ENCODE assay signal across 15 mouse cellular contexts in genomic region chr9:21737188-21737587, GRCm38 (mm10). TPM values are rescaled to one million over a fixed set of nuclear protein-coding genes. Genes with fewer than 3 reads are reported as not detected.
DNase-seq lines count a peak whose midpoint lies in the region; ATAC-seq and TF ChIP-seq lines count a peak whose summit lies in the region.
"Had no signal": no experiment of that assay in that cellular context is flagged by ENCODE, and none has a peak within 500 bp of the region (broad histone marks: within the 10 kb centered on the region; RNA-seq: fewer than 3 reads in every experiment).

No protein-coding gene starts in this region.

- H3ac ChIP-seq in myocyte (ENCODE audit: control insufficient read depth, insufficient read length): no peak overlapping the region

- 0 out of 2 replicates have a peak overlapping the region, but pooled peaks have one; percentile 62 for H3K27ac ChIP-seq in layer of hippocampus, adult 2 months
- H3K27ac ChIP-seq: limb, embryonic 10.5 days; neural tube, embryonic 12.5 days had no signal

- peak; percentile 26 for TF ChIP-seq POLR2A in myocyte (IDR thresholded peaks at IDR 0.05; ENCODE audit: insufficient read length, low read depth)

- DNase-seq in cerebellum, adult 9-11 months: peak; percentile 26
- no peak for DNase-seq in cerebellum, adult 18-20 months
- no peak for DNase-seq in layer of hippocampus, adult 2 months (ENCODE audit: low spot score in 2 of 2)
- no peak for DNase-seq in layer of hippocampus, postnatal 10 days (ENCODE audit: low spot score in 2 of 2)
- no peak for DNase-seq in embryo, embryonic 9.5 days (ENCODE audit: extremely low spot score)
- DNase-seq: adrenal gland, adult 8-10 months; cerebellum, adult 11-12 months; gastrocnemius, postnatal 25 days; lung, adult 2 months; thymus, adult 2 months had no signal

- H3K9me3 ChIP-seq in megakaryocyte, embryonic 14.5 days: no peaks in the 10 kb centered on the region
- H3K9me3 ChIP-seq: limb, embryonic 10.5 days; neural tube, embryonic 12.5 days had no signal

- H3K4me3 ChIP-seq in layer of hippocampus, adult 2 months: no peak overlapping the region
- H3K4me3 ChIP-seq in megakaryocyte, embryonic 14.5 days (replicated peaks): peak overlapping the region; percentile 5
- no peak overlapping the region for H3K4me3 ChIP-seq in myocyte
- H3K4me3 ChIP-seq: limb, embryonic 10.5 days; neural tube, embryonic 12.5 days had no signal

- peaks cover 13% of the 10 kb centered on the region for H3K79me2 ChIP-seq in myocyte (ENCODE audit: control insufficient read depth, insufficient read depth)

- H3K4me2 ChIP-seq in myocyte (ENCODE audit: low read depth): no peak overlapping the region
- H3K4me2 ChIP-seq: neural tube, embryonic 12.5 days had no signal

- no peak for TF ChIP-seq CTCF in layer of hippocampus, adult 2 months (conservative IDR thresholded peaks at IDR 0.05)

- peaks cover 31% of the 10 kb centered on the region for H3K4me1 ChIP-seq in megakaryocyte, embryonic 14.5 days
- H3K4me1 ChIP-seq: limb, embryonic 10.5 days; neural tube, embryonic 12.5 days had no signal

- H3K36me3 ChIP-seq in megakaryocyte, embryonic 14.5 days (replicated peaks; ENCODE audit: low read length): peaks cover 97% of the 10 kb centered on the region
- H3K36me3 ChIP-seq in myocyte (ENCODE audit: control insufficient read depth, insufficient read depth): peaks cover 68% of the 10 kb centered on the region

- ATAC-seq in megakaryocyte, adult 5-6 weeks (ENCODE audit: poor library complexity, severe bottlenecking): no peak

- H3K27me3 ChIP-seq in megakaryocyte, embryonic 14.5 days (replicated peaks): no peaks in the 10 kb centered on the region
- H3K27me3 ChIP-seq in myocyte (ENCODE audit: control insufficient read depth, insufficient read depth, insufficient read length): no peaks in the 10 kb centered on the region
- H3K27me3 ChIP-seq: neural tube, embryonic 12.5 days had no signal

TF ChIP-seq in myocyte, 11 proteins besides CTCF, POLR2A, EP300 and RAD21:
- TF ChIP-seq POLR2AphosphoS2 (IDR thresholded peaks at IDR 0.05; ENCODE audit: insufficient read length, low read depth) (no peak), SRF (IDR thresholded peaks at IDR 0.05; ENCODE audit: control insufficient read depth, insufficient read length, low read depth) (no peak)

RNA-seq across cellular contexts. Expression of gene Ldlr, which starts 13.9 kb away (rescaled TPM):
- total RNA-seq in layer of hippocampus, adult 2 months (2021): 10 to 100 TPM; 12.0 to 16.2 TPM
- total RNA-seq in layer of hippocampus, postnatal 10 days (2021): 10 to 100 TPM; 17.2 to 21.3 TPM
- 26.9 and 39.5 TPM in 2 replicates for polyA plus RNA-seq in megakaryocyte, embryonic 14.5 days (2012; ENCODE audit: insufficient read depth, low replicate concordance)
- total RNA-seq in megakaryocyte, adult 5-6 weeks (2015): 23.8 and 25.6 TPM in 2 replicates
- 50.1 and 51.5 TPM in 2 replicates for total RNA-seq in megakaryocyte, adult 5-6 weeks (2017)
- 106 TPM for polyA plus RNA-seq in myocyte (2012; fragmentation: generic; extraction: Trizol)

RNA-seq across cellular contexts. Expression of gene Spc24, which starts 22.9 kb away (rescaled TPM):
- total RNA-seq in layer of hippocampus, adult 2 months (2021): 1 to 10 TPM; 2.2 to 2.9 TPM
- 1 to 10 TPM; 4.6 to 6.4 TPM for total RNA-seq in layer of hippocampus, postnatal 10 days (2021)
- 19.2 and 58.4 TPM in 2 replicates for polyA plus RNA-seq in megakaryocyte, embryonic 14.5 days (2012; ENCODE audit: insufficient read depth, low replicate concordance)
- total RNA-seq in megakaryocyte, adult 5-6 weeks (2015): 49.8 and 57.8 TPM in 2 replicates
- 127 and 156 TPM in 2 replicates for total RNA-seq in megakaryocyte, adult 5-6 weeks (2017)
- polyA plus RNA-seq in myocyte (2012; fragmentation: generic; extraction: Trizol): 31.0 TPM

Comparison
In these comparisons a context has a peak if more than half of its experiments do, and no peak if none do; other contexts are left out.
1. RNA of gene Spc24, which starts 22.9 kb away (total RNA-seq): 49.8 to 156 TPM in megakaryocyte, adult 5-6 weeks; 4.6 to 6.4 TPM in layer of hippocampus, postnatal 10 days and 2.2 to 2.9 TPM in layer of hippocampus, adult 2 months; every median in the first group is over 4 times any median in the second.